26 mouse cellular contexts compared by ENCODE assay signal in genomic region chr12:39763529-39763928, GRCm38 (mm10).
"Had no signal": no experiment of that assay in that cellular context is flagged by ENCODE, and none has a peak within 500 bp of the region (broad histone marks: within the 10 kb centered on the region; RNA-seq: fewer than 3 reads in every experiment).

No protein-coding gene starts in this region.

- DNase-seq: gastrocnemius, postnatal 14 days; gastrocnemius, postnatal 36 days; heart, adult 18-20 months; heart, postnatal 10 days; heart, postnatal 4 days; kidney, adult 11 months; kidney, adult 8-10 months; kidney, postnatal 10 days; kidney, postnatal 25 days; kidney, postnatal 4 days; liver; liver, embryonic 13.5 days; liver, postnatal 0 days had no signal

- H3K9me3 ChIP-seq: heart, embryonic 10.5 days; heart, embryonic 12.5 days; hindbrain, embryonic 10.5 days; hindbrain, embryonic 12.5 days; limb, embryonic 10.5 days; limb, embryonic 12.5 days; liver, embryonic 13.5 days; liver, embryonic 15.5 days had no signal

- H3K27me3 ChIP-seq: hindbrain, embryonic 12.5 days; limb, embryonic 12.5 days; liver, embryonic 13.5 days; liver, embryonic 15.5 days had no signal

- H3K4me2 ChIP-seq: heart, embryonic 12.5 days; hindbrain, embryonic 12.5 days; hindbrain, embryonic 14.5 days; limb, embryonic 12.5 days; liver, embryonic 11.5 days; liver, embryonic 13.5 days; liver, embryonic 15.5 days had no signal

- H3K27ac ChIP-seq: heart, embryonic 10.5 days; hindbrain, embryonic 10.5 days; hindbrain, embryonic 12.5 days; hindbrain, embryonic 14.5 days; layer of hippocampus, adult 2 months; left cerebral cortex, adult 2 months; limb, embryonic 10.5 days; limb, embryonic 12.5 days; liver, embryonic 13.5 days; liver, embryonic 15.5 days had no signal

- H3K4me1 ChIP-seq: hindbrain, embryonic 10.5 days; hindbrain, embryonic 12.5 days; limb, embryonic 10.5 days; limb, embryonic 12.5 days; liver, embryonic 13.5 days; liver, embryonic 15.5 days had no signal

- H3K9ac ChIP-seq: heart, embryonic 12.5 days; hindbrain, embryonic 12.5 days; hindbrain, embryonic 14.5 days; limb, embryonic 12.5 days; liver, embryonic 13.5 days; liver, embryonic 15.5 days; liver, postnatal 0 days had no signal

- ATAC-seq: hindbrain, embryonic 16.5 days; inflammation-experienced regulatory T-cells, adult 6 months; liver, postnatal 0 days had no signal

- H3K4me3 ChIP-seq: heart, embryonic 10.5 days; heart, embryonic 12.5 days; hindbrain, embryonic 10.5 days; hindbrain, embryonic 12.5 days; layer of hippocampus, adult 2 months; left cerebral cortex, adult 2 months; limb, embryonic 10.5 days; limb, embryonic 12.5 days; liver, embryonic 13.5 days; liver, embryonic 15.5 days had no signal

- H3K36me3 ChIP-seq: heart, embryonic 10.5 days; heart, embryonic 12.5 days; hindbrain, embryonic 10.5 days; hindbrain, embryonic 12.5 days; limb, embryonic 10.5 days; limb, embryonic 12.5 days; liver, embryonic 13.5 days; liver, embryonic 15.5 days had no signal
